In genomic region chr8:126595204-126596061, GRCm38 (mm10) we compare ENCODE assay signal across 9 mouse cellular contexts. TPM values are rescaled to one million over a fixed set of nuclear protein-coding genes. Genes with fewer than 3 reads are reported as not detected.
A peak's percentile ranks its signal among the peaks of the same experiment; 100 is the strongest.
DNase-seq lines count a peak whose midpoint lies in the region; ATAC-seq lines count a peak whose summit lies in the region.
"Had no signal": no experiment of that assay in that cellular context is flagged by ENCODE, and none has a peak within 500 bp of the region (broad histone marks: within the 10 kb centered on the region; RNA-seq: fewer than 3 reads in every experiment).

No protein-coding gene starts in this region.

- H3K27me3 ChIP-seq in erythroblast, embryonic 14.5 days (ENCODE audit: control insufficient read depth) = no peaks in the 10 kb centered on the region; the same call in 1 of the 2 replicates
- peaks cover 4% of the 10 kb centered on the region; the same call in 1 of the 2 replicates for H3K27me3 ChIP-seq in limb, embryonic 10.5 days (ENCODE audit: low read depth, poor library complexity, severe bottlenecking)
- H3K27me3 ChIP-seq in midbrain, embryonic 12.5 days = no peaks in the 10 kb centered on the region; the same call in 1 of the 2 replicates
- no peaks in the 10 kb centered on the region for H3K27me3 ChIP-seq in stomach, embryonic 14.5 days (ENCODE audit: control insufficient read depth, insufficient read depth, low read length)
- H3K27me3 ChIP-seq: Patski had no signal

- intact Hi-C loops in gastrocnemius, postnatal 36 days (cut with DNase I) = loop anchor here (2.0 to 5.0 kb wide), 3 partner anchors 71 to 242 kb away; no protein-coding TSS in a partner anchor

- DNase-seq in cerebellum, postnatal 10 days = peak; percentile 94
- peak; percentile 83 for DNase-seq in gastrocnemius, postnatal 36 days
- DNase-seq in limb, embryonic 10.5 days (ENCODE audit: low spot score) = no peak

- peak overlapping the region; percentile 94 for H3K4me3 ChIP-seq in erythroblast, embryonic 14.5 days (replicated peaks)
- H3K4me3 ChIP-seq in limb, embryonic 10.5 days = peak overlapping the region; percentile 100
- H3K4me3 ChIP-seq in midbrain, embryonic 12.5 days = peak overlapping the region; percentile 98
- H3K4me3 ChIP-seq in stomach, embryonic 14.5 days (ENCODE audit: low read depth, low read length) = peak overlapping the region; percentile 36

- H3K4me1 ChIP-seq in erythroblast, embryonic 14.5 days (ENCODE audit: control insufficient read depth) = peaks cover 83% of the 10 kb centered on the region
- peaks cover 52% of the 10 kb centered on the region for H3K4me1 ChIP-seq in limb, embryonic 10.5 days
- peaks cover 50% of the 10 kb centered on the region for H3K4me1 ChIP-seq in midbrain, embryonic 12.5 days
- H3K4me1 ChIP-seq in stomach, embryonic 14.5 days (ENCODE audit: control insufficient read depth, insufficient read depth, low read length) = peaks cover 27% of the 10 kb centered on the region

- peak overlapping the region; percentile 98 for H3K27ac ChIP-seq in limb, embryonic 10.5 days
- peak overlapping the region; percentile 96 for H3K27ac ChIP-seq in midbrain, embryonic 12.5 days (replicated peaks)
- H3K27ac ChIP-seq in stomach, embryonic 14.5 days (ENCODE audit: low read length) = peak overlapping the region; percentile 100

- H3K4me2 ChIP-seq in midbrain, embryonic 12.5 days (replicated peaks) = peak overlapping the region; percentile 72
- peak overlapping the region; percentile 76 for H3K4me2 ChIP-seq in stomach, embryonic 14.5 days (replicated peaks; ENCODE audit: low read depth, low read length)

- ATAC-seq in erythroblast, adult 5-6 weeks (replicated peaks; ENCODE audit: low FRiP score, poor library complexity, severe bottlenecking) = no peak
- ATAC-seq in inflammation-experienced regulatory T-cells, adult 6 months = peak; percentile 20
- ATAC-seq in midbrain, embryonic 12.5 days (ENCODE audit: low FRiP score, low read depth) = no peak
- ATAC-seq in stomach, embryonic 14.5 days (ENCODE audit: insufficient number of reproducible peaks, insufficient read depth, low FRiP score, low read depth) = no peak

- H3K9me3 ChIP-seq in erythroblast, embryonic 14.5 days (ENCODE audit: control insufficient read depth, low read length) = no peaks in the 10 kb centered on the region
- H3K9me3 ChIP-seq in limb, embryonic 10.5 days (replicated peaks) = no peaks in the 10 kb centered on the region
- no peaks in the 10 kb centered on the region for H3K9me3 ChIP-seq in midbrain, embryonic 12.5 days
- no peaks in the 10 kb centered on the region for H3K9me3 ChIP-seq in stomach, embryonic 14.5 days (ENCODE audit: control insufficient read depth, low read depth, low read length)

- 48% methylated on average over 16 of the region's 16 CpGs for WGBS in limb, embryonic 10.5 days
- WGBS in midbrain, embryonic 12.5 days = 22% methylated on average over 16 of the region's 16 CpGs
- 6% methylated on average over 16 of the region's 16 CpGs for WGBS in stomach, embryonic 14.5 days

- H3K36me3 ChIP-seq in erythroblast, embryonic 14.5 days (ENCODE audit: control insufficient read depth) = peaks cover 13% of the 10 kb centered on the region
- peaks cover 12% of the 10 kb centered on the region for H3K36me3 ChIP-seq in limb, embryonic 10.5 days
- H3K36me3 ChIP-seq in midbrain, embryonic 12.5 days = no peaks in the 10 kb centered on the region
- H3K36me3 ChIP-seq in stomach, embryonic 14.5 days (ENCODE audit: control insufficient read depth, insufficient read depth, low read length) = peaks cover 14% of the 10 kb centered on the region

- peak overlapping the region; percentile 35 for H3K9ac ChIP-seq in midbrain, embryonic 12.5 days (replicated peaks)
- peak overlapping the region; percentile 65 for H3K9ac ChIP-seq in stomach, embryonic 14.5 days (replicated peaks; ENCODE audit: low read depth, low read length)

RNA-seq across cellular contexts. Expression of gene Irf2bp2, which starts 1.6 kb away (rescaled TPM):
- 1.2 and 1.3 TPM in 2 replicates for polyA plus RNA-seq in erythroblast, embryonic 14.5 days (2012)
- 21.3 and 34.7 TPM in 2 replicates for total RNA-seq in erythroblast, adult 5-6 weeks (2015; ENCODE audit: low replicate concordance)
- total RNA-seq in erythroblast, adult 5-6 weeks (2017; ENCODE audit: low replicate concordance) = 19.5 and 25.1 TPM in 2 replicates
- 10 to 100 TPM; 26.5 to 30.1 TPM for total RNA-seq in gastrocnemius, postnatal 36 days (2021)
- 10 to 100 TPM; 16.7 to 25.3 (median 24.5) TPM for polyA plus RNA-seq in inflammation-experienced regulatory T-cells, adult 6 months (2017; shearing (Covaris generic))
- 4.2 and 4.5 TPM in 2 replicates for polyA plus RNA-seq in limb, embryonic 10.5 days (2016; fragmentation: Nextera tagmentation; extraction: Ambion mirVana)
- 7.5 and 7.7 TPM in 2 replicates for polyA plus RNA-seq in midbrain, embryonic 12.5 days (2016; fragmentation: Nextera tagmentation; extraction: Ambion mirVana)
- polyA plus RNA-seq in stomach, embryonic 14.5 days (2014; fragmentation: Nextera tagmentation; extraction: Ambion mirVana) = 9.7 and 10.0 TPM in 2 replicates

Comparison
In these comparisons a context has a peak if more than half of its experiments do, and no peak if none do; other contexts are left out.
1. H3K4me3 ChIP-seq: peak in every context shown above with its lines; median percentile 100 in limb, embryonic 10.5 days; 98 in midbrain, embryonic 12.5 days; 94 in erythroblast, embryonic 14.5 days; 36 in stomach, embryonic 14.5 days.